Mouse (Mus musculus) E14TG2a.4 (cell line): Measurements from ENCODE around the gene Afg1l.

ENCODE experiments used
- H3K27me3 ChIP-seq: 2 replicates; pipeline ENCODE4 v1.6.1; 2014; ENCODE audit warnings: low read length, control low read depth; ENCODE audit not compliant: insufficient read depth
- H3K36me3 ChIP-seq: 2 replicates; pipeline ENCODE4 v1.6.1; 2014; ENCODE audit warnings: low read length, control low read depth; ENCODE audit not compliant: insufficient read depth
- H3K4me1 ChIP-seq: replicated peaks from 2 replicates; pipeline ENCODE4 v1.6.1; 2014; ENCODE audit warnings: low read depth, low read length, control low read depth
- H3K4me3 ChIP-seq: replicated peaks from 2 replicates; pipeline ENCODE4 v1.5.1; 2014; ENCODE audit warnings: mild to moderate bottlenecking, low read length
- H3K9me3 ChIP-seq: 2 replicates; pipeline ENCODE4 v1.6.1; 2014; ENCODE audit warnings: low read length, control low read depth
- CTCF ChIP-seq: conservative IDR thresholded peaks from 2 replicates; pipeline ENCODE4 v1.5.1; 2014; ENCODE audit warnings: low read length
- NANOG ChIP-seq: IDR thresholded peaks from 2 replicates; pipeline ENCODE4 v1.6.1; 2014; ENCODE audit warnings: borderline replicate concordance, low read length, mixed read lengths
- POU5F1 ChIP-seq: IDR thresholded peaks from 2 replicates; pipeline ENCODE4 v1.6.1; 2014; ENCODE audit warnings: low read length, borderline replicate concordance

Afg1l gene

GRCm38 (mm10) chr10:42457557-42458191 is 20.7 kb downstream of the Afg1l start:
- H3K36me3 ChIP-seq = peaks cover 26% of the 10 kb centered on the region
- peaks cover 10% of the 10 kb centered on the region for H3K4me1 ChIP-seq
- no peaks in the 10 kb centered on the region for H3K27me3 ChIP-seq
- peaks cover 14% of the 10 kb centered on the region for H3K9me3 ChIP-seq
- no peak for TF ChIP-seq CTCF
- TF ChIP-seq NANOG = no peak
- TF ChIP-seq POU5F1 = no peak
- H3K4me3 ChIP-seq = no peak overlapping the region

DNA sequence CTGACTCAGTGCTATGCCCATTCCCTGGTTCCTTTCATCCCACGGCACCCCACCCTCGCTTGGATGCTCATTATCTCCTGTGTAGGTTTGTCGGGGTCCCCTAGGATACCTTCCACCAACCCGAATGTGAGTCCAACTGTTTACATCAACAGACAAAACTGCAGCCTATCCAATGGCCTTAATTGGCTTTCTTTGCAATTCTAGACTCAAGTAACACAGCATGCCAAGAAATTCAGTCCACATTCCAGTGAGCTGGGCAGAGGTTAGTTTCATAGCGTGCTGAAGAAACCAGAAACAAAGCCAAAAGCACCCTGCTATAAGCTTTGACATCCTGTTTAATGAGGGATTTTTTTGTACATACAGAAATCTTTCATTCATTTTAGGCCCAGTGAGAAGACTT is 22.4 kb downstream of the Afg1l start:
- H3K27me3 ChIP-seq = no peaks in the 10 kb centered on the region
- TF ChIP-seq CTCF (no peak), NANOG (no peak), POU5F1 (no peak)
- no peak overlapping the region for H3K4me3 ChIP-seq
- H3K36me3 ChIP-seq = peaks cover 24% of the 10 kb centered on the region
- peaks cover 10% of the 10 kb centered on the region for H3K4me1 ChIP-seq
- peaks cover 14% of the 10 kb centered on the region for H3K9me3 ChIP-seq

- peaks cover 12% of the 10 kb centered on the region for H3K9me3 ChIP-seq
- H3K36me3 ChIP-seq = peaks cover 21% of the 10 kb centered on the region
- peaks cover 10% of the 10 kb centered on the region for H3K4me1 ChIP-seq
- TF ChIP-seq NANOG (no peak), CTCF (peak; percentile 51)
- H3K27me3 ChIP-seq = no peaks in the 10 kb centered on the region
- no peak overlapping the region for H3K4me3 ChIP-seq
Measured at GRCm38 (mm10) chr10:42454690-42455089, 23.7 kb downstream of the Afg1l start.

GRCm38 (mm10) chr10:42454266-42454665 is 24.1 kb downstream of the Afg1l start:
- Histone ChIP-seq H3K36me3 (peaks cover 17% of the 10 kb centered on the region), H3K9me3 (peaks cover 8% of the 10 kb centered on the region), H3K4me1 (peaks cover 10% of the 10 kb centered on the region), H3K4me3 (no peak overlapping the region), H3K27me3 (no peaks in the 10 kb centered on the region)
- TF ChIP-seq NANOG (no peak), POU5F1 (no peak), CTCF (no peak)

GRCm38 (mm10) chr10:42449672-42450071 is 28.7 kb downstream of the Afg1l start:
- no peak overlapping the region for H3K4me3 ChIP-seq
- H3K36me3 ChIP-seq = peaks cover 14% of the 10 kb centered on the region
- H3K27me3 ChIP-seq = no peaks in the 10 kb centered on the region
- H3K9me3 ChIP-seq = no peaks in the 10 kb centered on the region
- peaks cover 16% of the 10 kb centered on the region for H3K4me1 ChIP-seq
- TF ChIP-seq CTCF (no peak), NANOG (no peak), POU5F1 (no peak)

- H3K36me3 ChIP-seq = peaks cover 11% of the 10 kb centered on the region
- no peaks in the 10 kb centered on the region for H3K9me3 ChIP-seq
- TF ChIP-seq POU5F1 (no peak), NANOG (no peak), CTCF (no peak)
- no peaks in the 10 kb centered on the region for H3K27me3 ChIP-seq
- peaks cover 7% of the 10 kb centered on the region; the same call in 1 of the 2 replicates for H3K4me1 ChIP-seq
- no peak overlapping the region for H3K4me3 ChIP-seq
Measured at GRCm38 (mm10) chr10:42448371-42448770, 30.0 kb downstream of the Afg1l start.

DNA sequence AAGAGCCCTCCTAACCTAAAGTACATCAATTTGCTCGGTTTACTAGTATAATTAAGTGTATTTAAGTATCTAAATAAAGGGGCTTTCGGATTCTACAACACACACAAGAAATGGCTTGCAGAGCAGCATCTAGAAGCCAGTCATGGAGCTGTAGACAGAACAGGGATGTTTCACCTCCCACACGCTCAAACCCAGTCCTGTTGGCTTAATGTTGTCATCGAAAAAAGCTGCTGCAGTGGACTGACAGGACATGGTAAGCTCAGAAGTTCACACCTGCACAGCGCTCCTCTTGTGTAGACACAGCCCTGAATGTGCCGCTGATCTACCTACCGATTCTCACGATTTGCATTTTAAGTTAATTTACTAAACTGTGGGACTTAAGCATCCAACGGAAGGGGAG is 32.2 kb downstream of the Afg1l start:
- Histone ChIP-seq H3K4me1 (peaks cover 7% of the 10 kb centered on the region; the same call in 1 of the 2 replicates), H3K36me3 (peaks cover 6% of the 10 kb centered on the region), H3K27me3 (no peaks in the 10 kb centered on the region), H3K9me3 (no peaks in the 10 kb centered on the region), H3K4me3 (no peak overlapping the region)
- TF ChIP-seq CTCF = no peak
- no peak for TF ChIP-seq POU5F1
- no peak for TF ChIP-seq NANOG

GRCm38 (mm10) chr10:42436842-42437805 is 41.2 kb downstream of the Afg1l start:
- peaks cover 20% of the 10 kb centered on the region; the same call in 1 of the 2 replicates for H3K36me3 ChIP-seq
- TF ChIP-seq CTCF = no peak
- TF ChIP-seq POU5F1 = no peak
- no peak for TF ChIP-seq NANOG
- no peaks in the 10 kb centered on the region for H3K4me1 ChIP-seq
- H3K4me3 ChIP-seq = no peak overlapping the region
- H3K27me3 ChIP-seq = no peaks in the 10 kb centered on the region
- peaks cover 15% of the 10 kb centered on the region for H3K9me3 ChIP-seq
